Mouse (Mus musculus): ENCODE data around the gene Riiad1. TPM values are rescaled to one million over a fixed set of nuclear protein-coding genes. Genes with fewer than 3 reads are reported as not detected.

Riiad1 gene
- total RNA-seq (2021), result 1 to 10 TPM; 5.7 to 6.3 TPM

- no peak for DNase-seq
Measured at GRCm38 (mm10) chr3:94480291-94480884, at the start of gene Riiad1. Riiad1 (minus strand) TSS chr3:94480341.

- no peak for DNase-seq
Measured at GRCm38 (mm10) chr3:94526731-94527130, 46.6 kb upstream of the Riiad1 start.

DNA sequence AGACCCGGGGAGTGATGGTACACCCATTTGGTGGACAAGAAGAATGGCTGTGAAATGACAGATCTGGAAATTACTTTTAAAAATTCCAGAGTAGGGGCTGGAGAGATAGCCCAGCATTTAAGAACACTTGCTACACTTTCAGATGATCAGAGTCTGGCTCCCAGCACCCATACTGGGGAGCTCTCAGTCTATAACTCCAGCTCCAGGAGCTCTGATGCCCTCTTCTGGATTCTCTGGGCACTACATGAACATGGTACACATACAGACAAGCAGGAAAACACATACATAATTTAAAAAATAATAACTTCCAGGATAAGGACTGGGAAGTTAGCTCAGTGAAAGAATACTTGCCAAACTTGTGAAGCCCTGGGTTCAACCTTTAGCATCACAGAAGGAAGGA, 26.5 kb upstream of the Riiad1 start:
- DNase-seq, result no peak

DNA sequence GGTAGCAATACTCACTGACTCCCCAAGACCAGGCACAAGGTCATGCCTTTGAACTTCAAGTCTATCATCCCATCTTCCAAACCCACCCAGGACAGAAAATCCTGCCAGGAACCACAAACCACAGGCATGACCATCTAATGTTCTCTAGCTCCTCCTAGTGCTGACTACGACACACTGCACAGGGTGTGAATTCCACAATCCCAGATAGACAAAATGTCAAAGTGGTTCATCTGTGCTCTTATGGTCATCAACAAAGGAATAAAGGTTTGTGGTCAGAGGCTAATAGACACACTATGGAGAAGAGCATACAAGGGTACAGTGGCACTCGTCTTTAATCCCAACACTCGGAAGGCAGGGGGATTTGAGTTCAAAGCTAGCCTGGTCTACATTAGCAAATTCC, 22.1 kb upstream of the Riiad1 start:
- no peak for DNase-seq

DNA sequence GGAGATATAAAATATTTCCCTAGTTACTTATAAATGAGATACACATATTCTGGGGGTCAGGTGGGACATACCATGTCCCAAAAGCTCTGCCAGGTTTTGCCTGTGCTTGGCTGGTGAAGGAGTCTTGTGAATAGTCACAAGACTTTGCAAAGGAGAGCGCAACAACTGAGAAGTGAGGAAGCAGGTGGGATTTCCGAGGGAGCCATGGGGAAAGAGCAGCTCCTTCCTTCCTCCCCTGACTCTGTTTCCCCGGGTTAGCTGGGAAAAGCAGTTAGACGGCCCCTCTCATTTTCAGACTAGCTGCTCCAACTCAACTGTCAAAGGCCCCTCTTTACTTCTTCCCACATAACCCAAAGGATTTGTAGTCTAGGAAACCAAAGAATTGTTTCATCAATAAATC, 17.0 kb upstream of the Riiad1 start:
- no peak for DNase-seq

DNA sequence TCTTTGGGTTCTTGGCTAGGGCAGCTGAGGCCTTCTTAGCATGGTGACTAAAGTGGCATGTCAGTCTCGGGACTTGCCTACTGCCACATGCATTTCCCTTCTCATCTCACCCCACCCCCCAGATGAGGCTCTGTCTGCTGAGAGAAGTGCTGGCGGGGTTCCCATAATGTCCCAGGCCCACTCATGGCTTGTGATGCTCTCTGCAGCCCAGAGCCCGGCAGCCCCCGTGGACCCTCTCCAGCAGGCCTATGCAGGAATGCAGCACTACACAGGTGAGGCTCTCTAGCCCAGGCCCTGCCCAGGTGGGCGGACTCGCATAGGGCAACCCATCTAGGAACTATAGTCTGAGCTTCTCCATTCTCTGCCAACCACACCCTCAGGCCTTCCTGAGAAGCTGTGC, 7.4 kb upstream of the Riiad1 start:
- no peak for DNase-seq

- DNase-seq, result no peak
Measured at GRCm38 (mm10) chr3:94485922-94486321, 5.8 kb upstream of the Riiad1 start.

GRCm38 (mm10) chr3:94483790-94484439, 3.8 kb upstream of the Riiad1 start:
- DNase-seq, result peak; percentile 94

DNA sequence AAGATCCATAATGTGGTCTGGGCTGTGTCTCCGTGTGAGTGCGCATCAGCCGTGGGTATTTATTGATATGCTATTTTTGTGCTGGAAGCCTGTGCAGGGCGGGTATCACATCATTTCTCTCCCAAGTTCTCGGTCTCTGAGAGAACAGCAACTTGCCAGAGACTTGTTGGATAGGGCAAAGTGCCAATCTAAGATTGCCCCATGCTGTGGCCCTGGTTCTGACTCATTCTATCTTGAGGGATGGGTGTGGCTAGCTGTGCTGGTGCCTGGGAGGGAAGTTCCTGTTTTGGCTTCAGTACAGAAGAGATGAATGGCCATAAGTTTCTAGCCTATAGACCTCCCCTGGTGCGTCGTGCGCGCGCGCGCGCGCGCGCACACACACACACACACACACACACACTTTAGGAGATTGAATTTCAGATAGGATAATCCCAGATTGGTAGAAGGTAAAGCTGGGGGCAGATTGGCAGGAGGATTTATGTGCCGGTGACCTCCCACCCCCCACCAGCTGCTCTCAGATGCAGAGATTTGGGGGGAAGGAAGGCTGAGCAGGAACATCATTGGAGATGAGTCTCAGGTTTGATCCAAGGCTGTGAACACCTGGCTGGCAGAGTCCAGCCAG, 2.7 kb upstream of the Riiad1 start:
- no peak for DNase-seq

- no peak for DNase-seq
Measured at GRCm38 (mm10) chr3:94481429-94481828, 1.3 kb upstream of the Riiad1 start.

DNA sequence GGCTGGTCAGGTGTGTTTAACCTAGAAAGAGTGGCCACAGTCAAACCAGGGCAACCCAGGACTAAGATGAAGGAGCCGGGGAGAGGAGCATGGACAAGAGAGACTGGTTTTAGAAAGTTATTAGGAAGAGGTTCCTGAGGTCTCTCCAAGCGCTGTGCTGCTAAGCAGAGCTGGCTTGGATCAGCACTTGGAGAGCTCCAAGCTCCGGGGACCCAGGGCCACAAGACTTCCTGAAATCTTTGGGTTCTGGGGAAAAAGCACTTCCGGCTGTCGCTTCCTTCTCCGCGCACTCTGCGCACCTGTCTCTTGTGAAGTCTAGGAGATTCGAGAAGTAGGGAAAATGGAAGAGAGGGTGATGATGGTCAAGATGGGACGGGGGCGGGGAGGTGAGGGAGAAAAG, 577 bp downstream of the Riiad1 start:
- DNase-seq, result no peak

- DNase-seq, result no peak
Measured at GRCm38 (mm10) chr3:94478591-94479169, 1.5 kb downstream of the Riiad1 start.

DNA sequence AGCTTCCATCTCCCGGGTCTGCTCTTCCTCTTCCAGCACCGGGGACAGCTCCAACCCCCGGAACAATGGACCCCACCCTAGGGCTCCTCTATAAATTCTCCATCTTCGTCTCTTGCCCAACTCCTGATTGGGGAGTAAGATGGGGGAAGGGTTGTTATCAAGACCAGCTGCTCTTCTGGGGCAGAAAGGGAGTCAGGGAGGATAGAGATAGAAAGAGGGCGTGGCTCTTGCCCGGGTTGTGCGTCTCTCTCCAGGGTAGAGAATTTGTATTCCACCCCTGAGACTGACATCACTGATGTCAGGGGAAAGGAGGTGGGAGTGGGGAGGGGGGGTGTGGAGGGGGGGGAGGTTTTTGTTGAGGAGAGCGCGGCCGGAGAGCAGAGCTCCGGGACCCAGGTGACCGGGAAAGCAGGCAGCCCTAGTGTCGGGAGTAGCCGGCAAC, 2.1 kb downstream of the Riiad1 start, which contains the start of gene Celf3:
Celf3 (plus strand) TSS at position 315 of the 442 bp plus-strand sequence.
- peak; percentile 78 to 82 for DNase-seq

DNA sequence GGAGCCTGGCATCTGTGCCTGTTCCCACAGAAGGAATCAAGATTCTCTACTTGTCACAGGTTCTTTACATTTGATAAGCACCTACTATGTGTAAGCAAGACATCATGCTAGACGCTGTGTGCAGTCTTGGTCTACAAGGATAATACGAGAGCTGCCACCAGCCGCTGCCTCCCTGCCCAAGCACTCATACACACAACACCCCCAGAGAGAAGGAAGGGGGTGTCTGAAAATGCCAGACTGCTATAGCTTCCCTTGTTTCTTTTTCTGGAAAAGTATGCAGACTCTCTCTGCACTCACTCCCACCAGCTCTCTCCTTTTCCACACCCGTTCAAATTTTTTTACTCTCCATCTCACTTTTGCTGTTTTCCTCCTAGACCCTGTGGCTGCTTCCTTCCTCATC, 2.7 kb downstream of the Riiad1 start:
- no peak for DNase-seq

DNA sequence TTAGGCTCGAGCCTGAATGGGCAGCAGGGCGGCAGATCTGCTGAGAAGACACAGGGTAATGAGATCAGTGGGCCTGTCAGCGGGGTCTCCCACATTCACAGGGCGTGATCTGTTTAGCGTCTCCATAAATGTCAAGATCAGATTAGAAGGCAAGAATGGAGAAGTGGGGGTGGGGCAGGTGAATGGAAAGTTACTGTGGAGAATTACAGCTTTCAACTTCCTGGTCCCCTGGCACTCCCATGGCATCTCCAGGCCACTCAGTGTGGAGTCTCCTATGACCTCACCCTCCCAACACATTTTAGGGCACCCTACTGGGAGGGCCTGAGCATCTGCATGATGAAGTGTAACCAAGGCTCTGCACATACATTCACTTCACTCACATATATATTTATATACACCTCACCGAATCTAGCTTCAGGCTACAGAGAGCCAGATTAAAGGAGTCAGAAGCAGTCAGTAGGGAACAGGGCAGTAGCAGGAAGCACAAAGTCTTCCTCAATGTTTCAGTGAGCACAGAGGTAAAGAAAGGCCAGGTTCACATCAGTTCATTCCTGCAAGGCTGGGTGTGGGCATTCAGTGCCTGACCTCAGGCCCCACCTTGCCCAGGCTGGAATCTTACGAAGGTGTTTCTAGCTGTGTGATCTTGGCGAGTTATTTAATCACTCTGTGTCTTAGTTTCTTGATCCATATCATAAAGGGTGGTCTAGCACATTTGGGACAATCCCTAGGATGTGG, 3.7 kb downstream of the Riiad1 start:
- DNase-seq, result no peak

- DNase-seq, result no peak
Measured at GRCm38 (mm10) chr3:94473567-94474232, 6.4 kb downstream of the Riiad1 start.

DNA sequence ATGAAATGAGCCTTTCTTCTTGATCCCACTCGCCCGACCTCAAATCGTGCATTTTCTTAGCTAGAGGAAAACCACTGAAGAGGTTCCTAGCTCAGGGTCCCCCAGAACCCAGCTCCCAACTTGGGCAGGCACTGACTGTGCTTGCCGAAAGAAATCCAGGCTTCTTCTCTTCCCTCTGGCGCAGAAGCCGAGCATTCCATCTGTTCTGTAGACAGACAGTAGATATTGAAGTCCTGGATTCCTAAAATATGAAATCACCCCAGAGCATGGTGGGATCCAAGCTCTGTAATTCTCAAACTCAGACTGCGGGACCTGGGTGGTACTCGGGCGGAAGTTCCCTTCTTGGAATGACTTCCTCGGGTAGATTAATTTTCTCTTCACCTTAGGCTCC, 7.0 kb downstream of the Riiad1 start:
- no peak for DNase-seq

DNA sequence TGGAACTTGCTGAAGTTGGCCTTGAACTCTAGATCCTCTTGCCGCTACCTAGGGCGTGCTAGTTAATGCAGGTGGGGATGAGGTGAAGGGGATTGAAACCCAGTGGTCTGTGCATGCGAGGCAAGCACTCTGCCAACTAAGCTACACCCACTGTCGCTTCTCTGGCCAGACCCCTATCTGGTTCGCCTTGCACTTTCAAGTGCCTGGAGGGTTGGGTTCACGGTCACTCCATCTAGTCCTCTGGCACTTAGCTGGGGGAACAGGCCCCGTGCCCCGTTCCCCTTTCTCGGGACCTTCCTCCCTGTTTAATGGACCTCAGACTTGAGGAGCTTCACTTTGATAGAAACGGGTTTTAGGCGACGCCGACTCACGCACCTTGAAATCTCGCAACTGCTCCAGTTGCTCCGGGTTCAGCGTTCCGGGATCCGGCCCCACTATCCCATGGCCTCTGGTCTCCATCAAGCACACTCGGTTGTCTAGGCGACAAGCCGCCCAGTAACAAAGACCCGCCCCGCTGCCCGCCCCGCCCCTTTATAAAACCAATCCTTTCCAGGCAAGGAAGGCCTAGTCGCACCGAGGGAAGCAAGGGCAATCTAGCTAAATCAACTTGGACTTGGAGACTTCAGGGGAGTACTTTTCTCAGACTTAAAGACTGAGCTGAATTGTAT, 7.6 kb downstream of the Riiad1 start:
- DNase-seq, result no peak

DNA sequence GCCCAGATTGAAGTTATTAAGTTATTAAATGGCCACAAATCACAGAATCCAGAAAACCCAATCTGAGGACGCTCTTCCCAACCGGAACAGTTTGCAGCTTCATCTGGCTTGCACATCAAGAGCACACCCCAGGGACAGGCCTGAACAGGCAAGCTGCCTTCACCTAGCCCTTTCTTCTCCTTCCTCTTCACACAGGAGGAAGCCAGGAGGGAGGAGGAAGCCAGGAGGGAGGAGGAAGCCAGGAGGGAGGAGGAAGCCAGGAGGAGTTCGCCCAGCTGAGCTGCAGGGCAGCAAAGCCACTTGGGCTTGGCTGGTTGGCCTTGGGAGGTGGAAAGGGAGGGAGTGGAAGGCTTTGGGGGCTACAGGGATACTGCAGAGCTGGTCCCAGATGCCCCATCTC, 11.2 kb downstream of the Riiad1 start:
- no peak for DNase-seq

- peak in 1 of 2 experiments; percentile 68 for DNase-seq
Measured at GRCm38 (mm10) chr3:94465632-94466430, 14.3 kb downstream of the Riiad1 start.
